Mouse (Mus musculus) forebrain, embryonic 11.5 days (tissue): ENCODE data around the gene Csnk2a1. TPM values are rescaled to one million over a fixed set of nuclear protein-coding genes. Genes with fewer than 3 reads are reported as not detected.

ENCODE experiments used
- ATAC-seq: fragments of 200-750 bp; cut with Nextera tagmentation; replicated peaks from 2 replicates; pipeline ENCODE4 v1.8.0; 2017; ENCODE audit warnings: moderate TSS enrichment; ENCODE audit not compliant: low FRiP score
- DNase-seq: peaks from one replicate; pipeline ENCODE4 v3.0.0-alpha.2; 2017; ENCODE audit warnings: low spot score
- H3K27ac ChIP-seq: fragments of 300-500 bp; sonication (generic); 2 replicates; pipeline ENCODE4 v1.5.1; 2014; ENCODE audit warnings: low read depth, low read length
- H3K27me3 ChIP-seq: fragments of 300-500 bp; sonication (generic); 2 replicates; pipeline ENCODE4 v1.6.1; 2014; ENCODE audit warnings: mild to moderate bottlenecking, low read length, mixed read lengths; ENCODE audit not compliant: control insufficient read depth, insufficient read depth
- H3K36me3 ChIP-seq: fragments of 300-500 bp; sonication (generic); 2 replicates; pipeline ENCODE4 v1.6.1; 2014; ENCODE audit warnings: mild to moderate bottlenecking, low read length, moderate library complexity, mixed read lengths; ENCODE audit not compliant: control insufficient read depth, insufficient read depth
- H3K4me1 ChIP-seq: fragments of 300-500 bp; sonication (generic); replicated peaks from 2 replicates; pipeline ENCODE4 v1.6.1; 2014; ENCODE audit warnings: low read length, mixed read lengths; ENCODE audit not compliant: control insufficient read depth, insufficient read depth
- H3K4me2 ChIP-seq: fragments of 300-500 bp; sonication (generic); 2 replicates; pipeline ENCODE4 v1.6.1; 2014; ENCODE audit warnings: low read depth, mild to moderate bottlenecking, low read length, moderate library complexity, mixed read lengths; ENCODE audit not compliant: severe bottlenecking
- H3K4me3 ChIP-seq: fragments of 300-500 bp; sonication (generic); 2 replicates; pipeline ENCODE4 v1.5.1; 2014; ENCODE audit warnings: low read depth, low read length
- H3K9ac ChIP-seq: fragments of 300-500 bp; sonication (generic); 2 replicates; pipeline ENCODE4 v1.6.1; 2014; ENCODE audit warnings: low read length
- H3K9me3 ChIP-seq: fragments of 300-500 bp; sonication (generic); 2 replicates; pipeline ENCODE4 v1.6.1; 2016; ENCODE audit warnings: low read length, mixed read lengths; ENCODE audit not compliant: control insufficient read depth
- WGBS: fragments of 180-500 bp; shearing (Covaris S2); extraction: QIAGEN DNeasy Blood & Tissue Kit; methylation state at CpG from one replicate; pipeline ENCODE4 v1.1.7; 2014; 5-methylcytosine and 5-hydroxymethylcytosine counted together
- polyA plus RNA-seq: library from polyadenylated mRNA; unstranded; fragments of >200 nt; fragmentation: Nextera tagmentation; extraction: Ambion mirVana; gene quantifications from 2 replicates; pipeline ENCODE4 v1.2.1, GENCODE M21; 2014

Gene Csnk2a1
- polyA plus RNA-seq, 1 experiment from 2014 or later = 73.6 TPM

- Histone ChIP-seq H3K27me3 (no peaks in the 10 kb centered on the region), H3K27ac (no peak overlapping the region), H3K36me3 (peaks cover 3% of the 10 kb centered on the region; the same call in 1 of the 2 replicates), H3K9ac (no peak overlapping the region), H3K4me2 (no peak overlapping the region), H3K4me3 (no peak overlapping the region), H3K9me3 (no peaks in the 10 kb centered on the region), H3K4me1 (no peaks in the 10 kb centered on the region)
- DNase-seq = no peak
- no peak for ATAC-seq
- 92% methylated on average over 5 of the region's 5 CpGs for WGBS
These were observed 94.9 kb downstream of the Csnk2a1 start for GRCm38 (mm10) chr2:152321558-152321957.

- no peak overlapping the region for H3K27ac ChIP-seq
- H3K4me1 ChIP-seq = no peaks in the 10 kb centered on the region
- H3K27me3 ChIP-seq = no peaks in the 10 kb centered on the region
- no peaks in the 10 kb centered on the region for H3K9me3 ChIP-seq
- no peak overlapping the region for H3K4me3 ChIP-seq
- H3K9ac ChIP-seq = no peak overlapping the region
- H3K4me2 ChIP-seq = no peak overlapping the region
- 95% methylated on average over 6 of the region's 6 CpGs for WGBS
- ATAC-seq = no peak
- H3K36me3 ChIP-seq = no peaks in the 10 kb centered on the region; the same call in 1 of the 2 replicates
- DNase-seq = no peak
These were observed 95.6 kb downstream of the Csnk2a1 start for GRCm38 (mm10) chr2:152322198-152322597.

- ATAC-seq = no peak
- Histone ChIP-seq H3K9me3 (no peaks in the 10 kb centered on the region), H3K4me2 (no peak overlapping the region), H3K9ac (no peak overlapping the region), H3K4me3 (no peak overlapping the region), H3K27ac (no peak overlapping the region), H3K27me3 (no peaks in the 10 kb centered on the region), H3K36me3 (no peaks in the 10 kb centered on the region; the same call in 1 of the 2 replicates), H3K4me1 (no peaks in the 10 kb centered on the region)
- WGBS = 95% methylated on average over 14 of the region's 14 CpGs
- no peak for DNase-seq
These were observed 97.3 kb downstream of the Csnk2a1 start for GRCm38 (mm10) chr2:152323971-152324370.

- ATAC-seq = no peak
- H3K27me3 ChIP-seq = no peaks in the 10 kb centered on the region
- WGBS = 87% methylated on average over 3 of the region's 3 CpGs
- no peaks in the 10 kb centered on the region for H3K4me1 ChIP-seq
- H3K4me2 ChIP-seq = no peak overlapping the region
- H3K9me3 ChIP-seq = no peaks in the 10 kb centered on the region
- no peak overlapping the region for H3K9ac ChIP-seq
- DNase-seq = no peak
- H3K27ac ChIP-seq = no peak overlapping the region
- no peaks in the 10 kb centered on the region; the same call in 1 of the 2 replicates for H3K36me3 ChIP-seq
- H3K4me3 ChIP-seq = no peak overlapping the region
These were observed 98.2 kb downstream of the Csnk2a1 start for GRCm38 (mm10) chr2:152324842-152325241.

GRCm38 (mm10) chr2:152326157-152326556, 99.5 kb downstream of the Csnk2a1 start:
- no peaks in the 10 kb centered on the region for H3K9me3 ChIP-seq
- no peak overlapping the region for H3K9ac ChIP-seq
- H3K36me3 ChIP-seq = no peaks in the 10 kb centered on the region; the same call in 1 of the 2 replicates
- no peak overlapping the region for H3K4me3 ChIP-seq
- DNase-seq (no peak), ATAC-seq (no peak)
- no peak overlapping the region for H3K27ac ChIP-seq
- 94% methylated on average over 13 of the region's 13 CpGs for WGBS
- H3K4me1 ChIP-seq = no peaks in the 10 kb centered on the region; the same call in 1 of the 2 replicates
- no peaks in the 10 kb centered on the region for H3K27me3 ChIP-seq
- H3K4me2 ChIP-seq = no peak overlapping the region

- H3K27ac ChIP-seq = no peak overlapping the region
- no peaks in the 10 kb centered on the region; the same call in 1 of the 2 replicates for H3K36me3 ChIP-seq
- H3K4me2 ChIP-seq = no peak overlapping the region
- WGBS = 89% methylated on average over 8 of the region's 8 CpGs
- no peaks in the 10 kb centered on the region for H3K9me3 ChIP-seq
- H3K27me3 ChIP-seq = no peaks in the 10 kb centered on the region
- H3K4me1 ChIP-seq = no peaks in the 10 kb centered on the region; the same call in 1 of the 2 replicates
- H3K4me3 ChIP-seq = no peak overlapping the region
- ATAC-seq = no peak
- no peak overlapping the region for H3K9ac ChIP-seq
- no peak for DNase-seq
These were observed 100.0 kb downstream of the Csnk2a1 start for GRCm38 (mm10) chr2:152326654-152327053.

- Histone ChIP-seq H3K27ac (no peak overlapping the region), H3K9me3 (no peaks in the 10 kb centered on the region), H3K4me3 (no peak overlapping the region), H3K36me3 (no peaks in the 10 kb centered on the region; the same call in 1 of the 2 replicates), H3K9ac (no peak overlapping the region), H3K4me2 (no peak overlapping the region), H3K4me1 (no peaks in the 10 kb centered on the region; the same call in 1 of the 2 replicates), H3K27me3 (no peaks in the 10 kb centered on the region)
- WGBS = 87% methylated on average over 5 of the region's 5 CpGs
- ATAC-seq (no peak), DNase-seq (no peak)
These were observed 101.3 kb downstream of the Csnk2a1 start for GRCm38 (mm10) chr2:152327980-152328379.

- no peaks in the 10 kb centered on the region; the same call in 1 of the 2 replicates for H3K4me1 ChIP-seq
- DNase-seq (no peak), ATAC-seq (no peak)
- H3K9me3 ChIP-seq = no peaks in the 10 kb centered on the region
- H3K27me3 ChIP-seq = no peaks in the 10 kb centered on the region
- no peaks in the 10 kb centered on the region; the same call in 1 of the 2 replicates for H3K36me3 ChIP-seq
- peak overlapping the region; percentile 73; the same call in 1 of the 2 replicates for H3K4me2 ChIP-seq
- H3K4me3 ChIP-seq = peak overlapping the region; percentile 85
- no peak overlapping the region for H3K27ac ChIP-seq
- H3K9ac ChIP-seq = no peak overlapping the region
- WGBS = 76% methylated on average over 7 of the region's 7 CpGs
These were observed 104.3 kb downstream of the Csnk2a1 start for GRCm38 (mm10) chr2:152330858-152331423.
